Mouse (Mus musculus): ENCODE data around the gene Crim1.

DNA sequence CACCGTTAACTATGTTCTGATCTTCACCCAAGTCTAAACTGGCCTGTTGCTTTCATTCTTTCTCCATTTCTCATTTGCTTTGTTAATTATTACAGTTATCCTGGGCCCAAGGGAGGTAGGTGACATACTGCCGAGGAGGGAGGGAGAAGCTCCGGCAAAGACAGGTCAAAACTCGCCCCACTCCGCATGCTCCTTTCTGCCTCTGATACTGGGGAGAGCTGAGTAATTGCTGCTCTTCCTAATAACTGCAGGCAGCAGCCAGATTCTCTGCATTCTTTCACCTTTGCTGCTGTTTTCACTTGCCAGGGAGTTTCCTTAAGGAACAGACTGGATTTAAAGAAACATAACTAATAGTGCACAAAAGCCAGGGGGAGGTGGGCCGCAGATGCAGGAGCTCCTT lies 13.1 kb downstream of the Crim1 start:
- TF ChIP-seq CTCF (IDR thresholded peaks at IDR 0.05; ENCODE audit: extremely low read depth, insufficient read length, insufficient replicate concordance, low read depth, low read length) (no peak), POLR2A (IDR thresholded peaks at IDR 0.05; ENCODE audit: low read depth, low read length) (no peak)

Data from small intestine, adult 2 months (tissue).